Mouse (Mus musculus): ENCODE results near the gene Fstl4.

DNA sequence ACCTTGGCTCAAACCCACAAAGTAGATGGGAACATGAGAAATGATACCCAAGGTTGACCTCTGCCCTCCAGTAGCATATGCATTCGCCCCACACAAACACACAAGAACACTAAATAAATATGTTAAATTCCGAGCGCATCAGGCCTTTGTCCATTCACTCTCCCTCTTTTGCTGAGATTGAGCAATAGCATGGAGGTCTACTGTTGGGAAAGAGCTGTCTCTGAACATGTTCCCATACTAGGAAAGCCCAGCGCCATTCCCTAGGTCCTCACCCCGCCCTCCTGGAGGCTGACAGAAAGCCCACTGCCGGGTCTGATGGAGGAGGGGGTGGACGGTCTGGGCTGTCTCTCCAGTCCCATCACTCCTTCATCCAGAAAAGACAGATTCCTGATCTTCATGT is 419.6 kb downstream of the Fstl4 start:
- TF ChIP-seq CTCF (IDR thresholded peaks at IDR 0.05; ENCODE audit: low read depth), result no peak
- TF ChIP-seq EP300 (IDR thresholded peaks at IDR 0.05; ENCODE audit: low read depth), result no peak

Measured in liver, postnatal 0 days (tissue).